Mouse (Mus musculus) kidney, adult 18-20 months (tissue): Measurements from ENCODE around the gene Cyp4x1.

ENCODE experiments used
- DNase-seq: peaks from one replicate; pipeline ENCODE4 v3.0.0; 2021

The Cyp4x1 gene

GRCm38 (mm10) chr4:115056371-115056920 lies 77.6 kb downstream of the Cyp4x1 start, which contains the start of gene Tal1:
Gene Tal1, plus strand, starts transcription at chr4:115056426.
- peak; percentile 54 for DNase-seq
